Mouse (Mus musculus) frontal cortex, postnatal 36 days (tissue): ENCODE data around the gene Abcb9.

Source experiments
- DNase-seq, 2 experiments: peaks; one replicate each; pipeline ENCODE4 v3.0.0; 2022; ENCODE audit warnings: low spot score in 2 of 2

Gene Abcb9

GRCm38 (mm10) chr5:124095596-124096232, at the start of gene Abcb9:
Abcb9 (minus strand) TSS chr5:124095798.
- DNase-seq: peak; percentile 94 to 97

GRCm38 (mm10) chr5:124138066-124138465, 42.5 kb upstream of the Abcb9 start:
- DNase-seq: no peak

- DNase-seq: no peak
Measured at GRCm38 (mm10) chr5:124134261-124134660, 38.7 kb upstream of the Abcb9 start.

- no peak for DNase-seq
Measured at GRCm38 (mm10) chr5:124125093-124125492, 29.5 kb upstream of the Abcb9 start.

- DNase-seq: no peak
Measured at GRCm38 (mm10) chr5:124122357-124122756, 26.8 kb upstream of the Abcb9 start.

GRCm38 (mm10) chr5:124119204-124119603, 23.6 kb upstream of the Abcb9 start:
- no peak for DNase-seq

GRCm38 (mm10) chr5:124115990-124116845, 20.6 kb upstream of the Abcb9 start, which contains the start of gene Arl6ip4:
Arl6ip4 (plus strand) TSS chr5:124116089.
- peak; percentile 80 to 84 for DNase-seq

- no peak for DNase-seq
Measured at GRCm38 (mm10) chr5:124115531-124115930, 19.9 kb upstream of the Abcb9 start.

- no peak for DNase-seq
Measured at GRCm38 (mm10) chr5:124114276-124115025, 18.9 kb upstream of the Abcb9 start.

GRCm38 (mm10) chr5:124113030-124113429, 17.4 kb upstream of the Abcb9 start:
- peak in 1 of 2 experiments; percentile 61 for DNase-seq

- no peak for DNase-seq
Measured at GRCm38 (mm10) chr5:124112531-124112930, 16.9 kb upstream of the Abcb9 start.

GRCm38 (mm10) chr5:124111742-124112497, 16.3 kb upstream of the Abcb9 start, which contains the start of gene Ogfod2:
Ogfod2 (plus strand) TSS chr5:124112297.
- DNase-seq: peak; percentile 94

GRCm38 (mm10) chr5:124111077-124111741, 15.6 kb upstream of the Abcb9 start:
- no peak for DNase-seq

GRCm38 (mm10) chr5:124103552-124103951, 8.0 kb upstream of the Abcb9 start:
- no peak for DNase-seq

GRCm38 (mm10) chr5:124103020-124103419, 7.4 kb upstream of the Abcb9 start:
- DNase-seq: no peak

- no peak for DNase-seq
Measured at GRCm38 (mm10) chr5:124102326-124102725, 6.7 kb upstream of the Abcb9 start.

- no peak for DNase-seq
Measured at GRCm38 (mm10) chr5:124100128-124101044, 4.8 kb upstream of the Abcb9 start.

- DNase-seq: no peak
Measured at GRCm38 (mm10) chr5:124098923-124099322, 3.3 kb upstream of the Abcb9 start.

- peak in 1 of 2 experiments; percentile 39 for DNase-seq
Measured at GRCm38 (mm10) chr5:124095077-124095581, 469 bp downstream of the Abcb9 start.
